Mouse (Mus musculus) neural tube, embryonic 11.5 days (tissue): ENCODE data around the gene Optc. TPM values are rescaled to one million over a fixed set of nuclear protein-coding genes. Genes with fewer than 3 reads are reported as not detected.

ENCODE experiments used
- ATAC-seq: fragments of 200-750 bp; cut with Nextera tagmentation; 2 replicates; pipeline ENCODE4 v1.8.0; 2017; ENCODE audit warnings: moderate number of reproducible peaks, mild to moderate bottlenecking, moderate TSS enrichment, moderate library complexity; ENCODE audit not compliant: insufficient read depth, low FRiP score, low TSS enrichment
- DNase-seq: peaks from one replicate; pipeline ENCODE4 v3.0.0-alpha.2; 2015; ENCODE audit warnings: low spot score
- H3K27ac ChIP-seq: fragments of 300-500 bp; sonication (generic); 2 replicates; pipeline ENCODE4 v1.5.1; 2014; ENCODE audit warnings: low read depth, mild to moderate bottlenecking, low read length
- H3K27me3 ChIP-seq: fragments of 300-500 bp; sonication (generic); 2 replicates; pipeline ENCODE4 v1.6.1; 2014; ENCODE audit warnings: mild to moderate bottlenecking, low read length, mixed read lengths; ENCODE audit not compliant: control insufficient read depth, insufficient read depth
- H3K36me3 ChIP-seq: fragments of 300-500 bp; sonication (generic); 2 replicates; pipeline ENCODE4 v1.6.1; 2014; ENCODE audit warnings: mild to moderate bottlenecking, low read length, moderate library complexity, mixed read lengths; ENCODE audit not compliant: control insufficient read depth, insufficient read depth
- H3K4me1 ChIP-seq: fragments of 300-500 bp; sonication (generic); 2 replicates; pipeline ENCODE4 v1.6.1; 2014; ENCODE audit warnings: low read length, mixed read lengths; ENCODE audit not compliant: control insufficient read depth, insufficient read depth
- H3K4me2 ChIP-seq: fragments of 300-500 bp; sonication (generic); 2 replicates; pipeline ENCODE4 v1.6.1; 2014; ENCODE audit warnings: low read depth, mild to moderate bottlenecking, moderate library complexity
- H3K4me3 ChIP-seq: fragments of 300-500 bp; sonication (generic); 2 replicates; pipeline ENCODE4 v1.5.1; 2014; ENCODE audit warnings: low read depth, low read length
- H3K9ac ChIP-seq: fragments of 300-500 bp; sonication (generic); 2 replicates; pipeline ENCODE4 v1.6.1; 2014; ENCODE audit warnings: mild to moderate bottlenecking, low read length
- H3K9me3 ChIP-seq: fragments of 300-500 bp; sonication (generic); 2 replicates; pipeline ENCODE4 v1.6.1; 2016; ENCODE audit warnings: low read length; ENCODE audit not compliant: control insufficient read depth
- WGBS: fragments of 180-500 bp; shearing (Covaris S2); extraction: QIAGEN DNeasy Blood & Tissue Kit; methylation state at CpG from one replicate; pipeline ENCODE4 v1.1.7; 2014; 5-methylcytosine and 5-hydroxymethylcytosine counted together
- polyA plus RNA-seq: library from polyadenylated mRNA; unstranded; fragments of >200 nt; fragmentation: Nextera tagmentation; extraction: Ambion mirVana; gene quantifications from 2 replicates; pipeline ENCODE4 v1.2.1, GENCODE M21; 2014

Optc gene
- polyA plus RNA-seq, 1 experiment from 2014 or later = 1.5 TPM

- Histone ChIP-seq H3K4me2 (no peak overlapping the region), H3K4me3 (no peak overlapping the region), H3K4me1 (peaks cover 28% of the 10 kb centered on the region), H3K27ac (no peak overlapping the region), H3K27me3 (no peaks in the 10 kb centered on the region), H3K36me3 (no peaks in the 10 kb centered on the region), H3K9me3 (no peaks in the 10 kb centered on the region), H3K9ac (no peak overlapping the region)
- DNase-seq (no peak), ATAC-seq (no peak)
- WGBS = 48% methylated on average over 11 of the region's 11 CpGs
Measured at GRCm38 (mm10) chr1:133882283-133883217, 25.2 kb downstream of the Optc start.

GRCm38 (mm10) chr1:133881813-133882212, 26.0 kb downstream of the Optc start:
- Histone ChIP-seq H3K9ac (no peak overlapping the region), H3K4me3 (no peak overlapping the region), H3K27ac (no peak overlapping the region), H3K4me2 (no peak overlapping the region), H3K4me1 (peaks cover 21% of the 10 kb centered on the region), H3K27me3 (no peaks in the 10 kb centered on the region), H3K9me3 (no peaks in the 10 kb centered on the region), H3K36me3 (no peaks in the 10 kb centered on the region)
- DNase-seq (no peak), ATAC-seq (no peak)
- WGBS = 29% methylated on average over 6 of the region's 6 CpGs

- H3K4me1 ChIP-seq = peaks cover 9% of the 10 kb centered on the region; the same call in 1 of the 2 replicates
Measured at GRCm38 (mm10) chr1:133878825-133879423, 28.9 kb downstream of the Optc start.

GRCm38 (mm10) chr1:133876936-133877335, 30.9 kb downstream of the Optc start:
- 78% methylated on average over 7 of the region's 7 CpGs for WGBS
- H3K27ac ChIP-seq = no peak overlapping the region
- no peaks in the 10 kb centered on the region for H3K36me3 ChIP-seq
- H3K4me3 ChIP-seq = no peak overlapping the region
- ATAC-seq (no peak), DNase-seq (no peak)
- no peak overlapping the region for H3K9ac ChIP-seq
- no peak overlapping the region for H3K4me2 ChIP-seq
- H3K27me3 ChIP-seq = no peaks in the 10 kb centered on the region
- H3K4me1 ChIP-seq = peaks cover 6% of the 10 kb centered on the region; the same call in 1 of the 2 replicates
- no peaks in the 10 kb centered on the region for H3K9me3 ChIP-seq

More at GRCm38 (mm10) chr1:133878825-133879423, 28.9 kb downstream of the Optc start:
- ATAC-seq (no peak), DNase-seq (no peak)
- H3K36me3 ChIP-seq = no peaks in the 10 kb centered on the region
- peak overlapping the region; percentile 45; the same call in 1 of the 2 replicates for H3K27ac ChIP-seq
- no peak overlapping the region for H3K9ac ChIP-seq
- H3K9me3 ChIP-seq = no peaks in the 10 kb centered on the region
- no peak overlapping the region for H3K4me3 ChIP-seq
- WGBS = 50% methylated on average over 12 of the region's 12 CpGs
- H3K27me3 ChIP-seq = no peaks in the 10 kb centered on the region
- H3K4me2 ChIP-seq = no peak overlapping the region

- Histone ChIP-seq H3K4me2 (no peak overlapping the region), H3K4me1 (no peaks in the 10 kb centered on the region; the same call in 1 of the 2 replicates), H3K4me3 (no peak overlapping the region), H3K9ac (no peak overlapping the region), H3K27ac (no peak overlapping the region), H3K27me3 (no peaks in the 10 kb centered on the region), H3K36me3 (no peaks in the 10 kb centered on the region), H3K9me3 (no peaks in the 10 kb centered on the region)
- ATAC-seq (no peak), DNase-seq (no peak)
- 83% methylated on average over 6 of the region's 6 CpGs for WGBS
Measured at GRCm38 (mm10) chr1:133873086-133873813, 34.5 kb downstream of the Optc start.

- Histone ChIP-seq H3K36me3 (no peaks in the 10 kb centered on the region), H3K4me1 (no peaks in the 10 kb centered on the region), H3K27me3 (no peaks in the 10 kb centered on the region), H3K4me2 (no peak overlapping the region), H3K4me3 (no peak overlapping the region), H3K9me3 (no peaks in the 10 kb centered on the region), H3K9ac (no peak overlapping the region), H3K27ac (no peak overlapping the region)
- ATAC-seq = no peak
- DNase-seq = no peak
- WGBS = 85% methylated on average over 10 of the region's 10 CpGs
Measured at GRCm38 (mm10) chr1:133871241-133871640, 36.6 kb downstream of the Optc start.

GRCm38 (mm10) chr1:133869221-133869620, 38.6 kb downstream of the Optc start:
- 46% methylated on average over 2 of the region's 2 CpGs for WGBS
- ATAC-seq (no peak), DNase-seq (no peak)
- Histone ChIP-seq H3K9me3 (no peaks in the 10 kb centered on the region), H3K4me1 (no peaks in the 10 kb centered on the region), H3K27ac (no peak overlapping the region), H3K4me3 (no peak overlapping the region), H3K4me2 (no peak overlapping the region), H3K36me3 (no peaks in the 10 kb centered on the region), H3K27me3 (no peaks in the 10 kb centered on the region), H3K9ac (no peak overlapping the region)

GRCm38 (mm10) chr1:133863257-133863997, 44.4 kb downstream of the Optc start:
- H3K36me3 ChIP-seq = no peaks in the 10 kb centered on the region
- ATAC-seq (no peak), DNase-seq (no peak)
- no peak overlapping the region for H3K27ac ChIP-seq
- no peak overlapping the region for H3K4me3 ChIP-seq
- no peak overlapping the region for H3K9ac ChIP-seq
- H3K4me2 ChIP-seq = no peak overlapping the region
- H3K27me3 ChIP-seq = no peaks in the 10 kb centered on the region
- no peaks in the 10 kb centered on the region for H3K9me3 ChIP-seq
- WGBS = 53% methylated on average over 10 of the region's 10 CpGs
- peaks cover 19% of the 10 kb centered on the region for H3K4me1 ChIP-seq
